Mouse (Mus musculus) effector memory CD4-positive, alpha-beta T cell, adult 7 months (primary cell): ENCODE data around the gene A830005F24Rik. TPM values are rescaled to one million over a fixed set of nuclear protein-coding genes. Genes with fewer than 3 reads are reported as not detected.

ENCODE experiments used
- polyA plus RNA-seq: library from polyadenylated mRNA; unstranded; fragments of 100-300 nt; shearing (Covaris generic); gene quantifications from one replicate; pipeline ENCODE4 v1.2.1, GENCODE M21; 2017

A830005F24Rik gene
- 4.7 TPM for polyA plus RNA-seq

DNA sequence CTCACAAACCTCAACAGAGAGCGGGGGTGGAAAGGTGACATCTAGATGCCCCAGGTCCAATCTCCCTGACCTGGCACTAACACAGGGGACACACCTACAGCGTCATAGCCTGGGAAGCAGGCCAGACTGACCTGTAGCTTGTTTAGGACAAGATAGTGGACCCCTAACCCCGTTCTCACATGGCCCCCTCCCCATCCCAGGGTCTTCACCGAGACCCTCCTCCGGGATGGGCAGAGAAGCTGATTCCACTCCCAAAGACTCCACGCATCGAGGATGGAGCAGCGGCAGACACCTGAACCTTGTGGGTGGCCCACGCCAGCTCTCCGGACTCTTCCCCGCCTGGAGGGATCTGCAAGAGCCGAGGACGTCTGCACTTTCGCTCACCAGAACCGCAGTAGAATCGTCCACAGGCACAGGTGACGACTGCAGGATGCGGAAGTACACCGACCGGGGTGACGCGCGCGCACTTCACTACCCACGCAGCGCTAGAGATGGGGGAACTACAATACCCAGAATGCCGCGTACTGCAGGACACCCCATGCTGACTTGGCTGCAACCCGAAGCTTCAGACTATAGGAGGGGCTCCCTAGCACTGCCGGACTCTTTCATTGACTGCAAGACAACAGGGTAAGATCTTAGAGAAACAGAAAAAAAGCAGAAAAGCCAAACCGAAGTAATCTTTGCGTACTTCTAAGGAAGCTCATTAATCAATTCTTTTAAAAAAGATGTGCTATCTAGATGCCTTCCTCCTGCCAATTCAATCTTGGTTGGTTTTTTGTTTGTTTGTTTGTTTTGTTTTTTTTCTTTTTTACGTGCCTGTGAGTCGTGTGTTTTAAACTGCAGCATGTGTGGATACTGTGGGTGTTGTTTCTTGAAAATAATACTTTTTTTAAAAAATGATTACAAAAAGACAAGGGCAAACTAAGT, at the start of gene A830005F24Rik, which contains the start of gene Zfp169:
Gene A830005F24Rik (plus strand): TSS at position 568 of the 927 bp plus-strand sequence.
Gene Zfp169 (minus strand): TSS at position 449 of the 927 bp plus-strand sequence.

Other genes with a start within 250 kb of the A830005F24Rik start
- 18.3 TPM for gene Zfp169, start 119 bp upstream of the A830005F24Rik start, polyA plus RNA-seq
- 3.6 TPM for gene Ptpdc1, start 112.1 kb downstream of the A830005F24Rik start, polyA plus RNA-seq
- gene Barx1, start 149.4 kb downstream of the A830005F24Rik start, polyA plus RNA-seq: not detected